Mouse (Mus musculus) retina, embryonic 14.5 days (tissue): ENCODE data around the gene Ap2b1.
"Not testable (repeated sequence)": the region's sequence is repeated elsewhere in the genome, so short reads cannot be mapped to it uniquely, and the experiment has no call there.

Source experiments
- DNase-seq: peaks from one replicate; pipeline ENCODE4 v3.0.0-alpha.2; 2015; ENCODE audit warnings: low spot score

Ap2b1 gene

GRCm38 (mm10) chr11:83301431-83301831 is 2.6 kb downstream of the Ap2b1 start:
- no peak for DNase-seq

DNA sequence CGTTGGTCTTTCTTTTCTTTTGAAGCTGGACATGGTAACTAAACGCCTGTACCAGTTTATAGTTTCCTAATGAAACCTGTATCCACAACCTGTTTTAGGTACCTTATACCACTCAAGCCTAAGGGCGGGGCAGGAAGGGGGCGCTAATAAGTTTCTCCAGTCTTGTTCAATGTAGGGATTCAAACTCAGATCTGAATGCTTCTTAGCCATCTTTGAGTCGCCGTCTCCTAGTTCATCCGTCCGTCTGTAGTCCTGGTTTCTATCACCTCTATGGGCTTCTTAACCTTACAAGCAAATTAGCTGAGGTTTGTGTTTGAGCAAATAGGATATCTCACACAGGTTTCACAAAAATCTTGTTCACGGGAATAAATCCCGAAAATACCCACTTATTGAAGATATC is 3.3 kb downstream of the Ap2b1 start:
- DNase-seq: peak; percentile 13

- peak; percentile 97 for DNase-seq
These were observed 3.9 kb downstream of the Ap2b1 start, which contains the start of gene Pex12 for GRCm38 (mm10) chr11:83302526-83303251. Pex12 (minus strand) TSS chr11:83302586.

- DNase-seq: no peak
These were observed 4.9 kb downstream of the Ap2b1 start for GRCm38 (mm10) chr11:83303751-83304150.

GRCm38 (mm10) chr11:83304485-83304884 is 5.7 kb downstream of the Ap2b1 start:
- no peak for DNase-seq

GRCm38 (mm10) chr11:83306700-83307253 is 8.0 kb downstream of the Ap2b1 start:
- no peak for DNase-seq

GRCm38 (mm10) chr11:83312471-83312870 is 13.6 kb downstream of the Ap2b1 start:
- DNase-seq: no peak

- no peak for DNase-seq
These were observed 20.2 kb downstream of the Ap2b1 start for GRCm38 (mm10) chr11:83319048-83319447.

- DNase-seq: not testable (repeated sequence)
These were observed 27.9 kb downstream of the Ap2b1 start for GRCm38 (mm10) chr11:83326692-83327091.

DNA sequence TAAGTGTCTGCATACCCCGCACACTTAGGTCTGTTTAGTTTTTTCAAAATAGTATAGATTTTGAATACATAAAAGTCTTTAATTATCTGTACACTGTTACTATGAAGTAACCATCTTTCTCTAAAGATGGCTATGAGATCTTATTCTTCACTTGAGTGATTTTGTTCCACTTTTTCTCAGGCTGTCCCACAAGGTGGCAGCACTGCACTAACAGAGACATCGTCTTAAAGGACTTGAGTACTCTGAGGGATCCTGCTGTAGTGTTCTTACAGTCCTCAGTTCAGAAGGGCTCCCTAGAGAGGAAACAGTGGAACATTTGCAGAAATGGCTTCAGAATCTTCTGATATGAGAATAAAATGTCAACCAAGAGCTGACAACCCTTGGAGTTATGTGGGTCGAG is 28.6 kb downstream of the Ap2b1 start:
- DNase-seq: peak; percentile 87

- no peak for DNase-seq
These were observed 37.0 kb downstream of the Ap2b1 start for GRCm38 (mm10) chr11:83335826-83336225.

DNA sequence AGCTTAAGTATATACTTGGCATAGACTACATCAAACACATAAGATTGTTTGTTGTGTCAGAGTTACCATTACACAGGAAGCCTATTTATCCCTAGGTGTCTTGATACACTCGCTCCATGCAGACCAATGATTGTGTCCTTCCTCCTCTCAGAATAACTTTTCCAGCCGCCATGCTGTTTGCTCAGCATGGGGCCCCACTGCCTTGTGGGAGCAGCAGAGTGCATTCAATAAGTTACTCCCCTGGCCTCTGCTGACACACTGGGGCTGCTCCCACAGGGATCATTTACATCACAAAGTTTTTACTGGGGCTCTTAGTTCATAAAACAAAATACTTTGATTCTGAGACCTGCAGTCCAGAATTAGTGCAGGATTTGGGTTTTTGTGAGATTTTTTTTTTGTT is 40.9 kb downstream of the Ap2b1 start:
- DNase-seq: no peak

- DNase-seq: no peak
These were observed 43.0 kb downstream of the Ap2b1 start for GRCm38 (mm10) chr11:83341716-83342245.

DNA sequence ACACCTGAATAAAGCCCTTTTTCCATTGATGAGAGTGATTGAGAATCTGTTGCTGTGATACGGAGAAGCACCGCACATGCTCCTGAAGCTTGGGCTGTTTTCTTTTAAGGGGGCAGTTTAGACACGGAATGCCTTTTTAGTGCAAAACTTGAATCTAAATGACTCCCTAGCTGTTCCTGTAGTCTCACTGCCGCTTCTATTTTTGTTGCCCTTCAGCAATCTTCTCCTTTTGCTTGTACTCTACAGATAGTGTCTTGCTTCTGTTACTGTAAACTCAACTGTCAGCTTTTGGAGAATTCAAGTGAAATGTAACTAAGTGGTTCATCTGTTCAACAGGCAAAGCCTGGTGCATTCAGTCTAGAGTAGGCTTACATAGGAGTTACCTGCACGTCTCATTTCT is 56.6 kb downstream of the Ap2b1 start:
- DNase-seq: no peak

DNA sequence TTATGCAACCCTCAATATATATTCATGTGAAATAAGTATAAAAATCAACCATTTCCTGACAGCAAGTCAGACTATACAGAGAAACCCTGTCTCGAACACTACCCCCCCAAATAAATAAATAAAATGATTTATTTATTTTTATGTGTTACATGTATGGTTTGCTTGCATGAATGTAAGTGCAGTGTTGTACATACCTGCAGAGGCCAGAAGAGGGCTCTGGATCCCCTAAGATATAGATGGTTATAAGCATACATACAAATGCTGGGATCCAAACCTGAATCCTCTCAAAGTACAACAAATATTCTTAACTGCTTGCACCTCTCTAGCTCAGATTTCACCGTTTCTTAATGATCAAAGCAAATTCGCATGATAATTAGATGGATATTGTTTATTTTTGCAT is 58.6 kb downstream of the Ap2b1 start:
- peak; percentile 81 for DNase-seq

DNA sequence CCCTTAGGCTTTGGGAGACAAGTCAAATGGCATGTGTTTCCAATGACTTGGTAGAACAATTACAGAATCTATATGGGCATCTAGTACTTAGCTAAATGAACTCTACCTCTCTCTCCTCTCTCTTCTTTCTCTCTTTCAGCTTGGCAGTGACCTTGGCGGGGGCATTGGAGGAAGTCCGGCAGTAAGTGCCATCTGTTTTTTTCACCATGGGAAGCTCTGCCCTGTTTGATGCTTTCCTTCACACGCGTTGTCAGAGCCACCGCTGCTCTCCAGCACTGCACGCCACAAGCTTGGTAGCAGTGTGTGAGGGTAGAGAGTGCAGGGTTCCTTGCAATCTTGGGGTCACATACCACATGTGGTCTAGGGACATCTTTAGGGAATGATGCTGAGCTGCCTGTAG is 65.8 kb downstream of the Ap2b1 start:
- DNase-seq: no peak

DNA sequence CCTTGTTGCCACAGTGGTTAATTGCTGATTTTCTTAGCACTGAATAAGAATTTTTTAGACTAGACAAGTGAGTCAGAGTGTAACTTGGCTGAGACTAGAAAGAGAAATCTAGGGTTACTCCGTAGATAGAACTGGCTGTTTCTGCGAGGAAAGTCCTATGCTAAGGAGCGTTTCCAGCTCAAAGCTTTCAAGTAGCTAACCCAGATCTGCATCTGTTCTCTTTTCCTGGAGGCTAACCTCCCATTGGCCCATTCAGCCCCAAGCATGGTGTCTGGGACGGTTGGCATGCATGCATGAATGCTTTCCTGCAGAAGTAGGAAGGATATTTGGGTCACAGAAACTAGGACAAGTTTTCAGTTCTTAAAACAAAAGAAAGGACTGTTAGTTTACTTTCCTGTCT is 72.4 kb downstream of the Ap2b1 start:
- peak; percentile 84 for DNase-seq

DNA sequence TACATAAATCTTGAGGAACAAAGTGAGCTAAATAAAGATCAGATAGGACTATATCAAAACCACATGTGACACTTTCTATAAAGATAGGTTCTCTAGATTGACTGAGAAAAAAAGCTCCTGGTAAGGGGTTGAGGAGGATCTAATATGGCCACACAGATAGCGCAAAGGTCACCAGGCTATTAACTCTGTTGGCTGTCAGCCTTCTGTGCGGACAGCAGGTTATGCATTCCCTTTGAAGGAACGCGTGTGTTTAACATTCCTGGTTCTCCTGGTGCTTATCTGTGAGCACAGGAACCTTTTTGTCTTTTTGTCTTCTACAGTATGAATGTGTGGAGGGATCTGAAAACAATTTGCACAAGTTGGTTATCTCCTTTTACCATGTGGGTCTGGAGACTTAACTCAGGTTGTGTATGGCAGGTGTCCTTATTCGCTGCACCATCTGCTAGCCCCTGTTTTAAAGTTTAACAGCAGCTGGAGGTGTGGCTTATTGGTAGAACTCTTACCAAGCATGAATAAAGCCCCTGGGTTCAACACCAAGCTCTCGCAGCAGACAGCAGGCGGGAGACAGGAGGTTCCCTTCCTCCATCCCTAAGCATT is 81.0 kb downstream of the Ap2b1 start:
- DNase-seq: peak; percentile 7

- peak; percentile 23 for DNase-seq
These were observed 84.2 kb downstream of the Ap2b1 start for GRCm38 (mm10) chr11:83382876-83383531.

- DNase-seq: no peak
These were observed 84.7 kb downstream of the Ap2b1 start for GRCm38 (mm10) chr11:83383532-83383887.

DNA sequence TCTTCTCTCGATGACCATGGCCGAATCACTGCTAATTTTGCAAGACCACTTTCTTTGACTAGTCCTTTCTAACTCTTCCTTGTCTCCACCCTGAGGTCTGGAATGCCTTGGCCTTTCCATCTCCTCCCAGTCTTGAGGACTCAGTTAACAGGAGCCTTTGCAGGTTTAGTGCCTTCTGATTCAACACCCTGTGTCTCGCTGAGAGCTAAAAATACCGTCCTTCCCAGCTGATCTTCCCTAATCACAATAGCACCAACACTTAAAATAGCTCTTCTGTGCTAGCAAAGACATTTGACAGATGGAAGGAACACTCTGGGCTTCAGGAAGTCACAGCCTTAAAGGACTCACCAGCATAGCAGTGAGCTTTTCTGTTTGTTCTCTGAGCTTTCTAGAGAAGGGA is 94.2 kb downstream of the Ap2b1 start:
- DNase-seq: no peak

- DNase-seq: peak; percentile 67
These were observed 96.1 kb downstream of the Ap2b1 start for GRCm38 (mm10) chr11:83394802-83395439.
